Mouse (Mus musculus): ENCODE data around the gene Hist1h2bl. TPM values are rescaled to one million over a fixed set of nuclear protein-coding genes. Genes with fewer than 3 reads are reported as not detected.
"Not testable (repeated sequence)": the region's sequence is repeated elsewhere in the genome, so short reads cannot be mapped to it uniquely, and the experiment has no call there.

The Hist1h2bl gene
- total and polyA plus RNA-seq, 2 experiments from 2014 or later: 615 TPM; not detected in 1

- Histone ChIP-seq H3K4me3 (ENCODE audit: low read length) (no peak overlapping the region), H3K9ac (replicated peaks; ENCODE audit: low read length) (no peak overlapping the region), H3K4me2 (ENCODE audit: low read depth, low read length) (no peak overlapping the region), H3K4me1 (ENCODE audit: insufficient read depth, low read length) (peaks cover 9% of the 10 kb centered on the region; the same call in 1 of the 2 replicates), H3K27me3 (ENCODE audit: insufficient read depth, low read length) (no peaks in the 10 kb centered on the region), H3K36me3 (ENCODE audit: insufficient read depth, low read length) (no peaks in the 10 kb centered on the region), H3K9me3 (ENCODE audit: low read length) (no peaks in the 10 kb centered on the region), H3K27ac (no peak overlapping the region)
- WGBS: 82% methylated on average over 3 of the region's 3 CpGs
- ATAC-seq: no peak
- no peak for TF ChIP-seq CTCF (IDR thresholded peaks at IDR 0.05; ENCODE audit: low read depth)
- DNase-seq (ENCODE audit: low spot score): no peak
Observed at GRCm38 (mm10) chr13:21751827-21752226, 35.9 kb upstream of the Hist1h2bl start.

GRCm38 (mm10) chr13:21751417-21751816, 35.5 kb upstream of the Hist1h2bl start:
- H3K9ac ChIP-seq (replicated peaks; ENCODE audit: low read length): no peak overlapping the region
- no peak overlapping the region for H3K27ac ChIP-seq
- H3K27me3 ChIP-seq (ENCODE audit: insufficient read depth, low read length): no peaks in the 10 kb centered on the region
- peaks cover 9% of the 10 kb centered on the region; the same call in 1 of the 2 replicates for H3K4me1 ChIP-seq (ENCODE audit: insufficient read depth, low read length)
- ATAC-seq (no peak), DNase-seq (ENCODE audit: low spot score) (no peak)
- no peaks in the 10 kb centered on the region for H3K9me3 ChIP-seq (ENCODE audit: low read length)
- H3K4me3 ChIP-seq (ENCODE audit: low read length): no peak overlapping the region
- H3K36me3 ChIP-seq (ENCODE audit: insufficient read depth, low read length): no peaks in the 10 kb centered on the region
- no peak overlapping the region for H3K4me2 ChIP-seq (ENCODE audit: low read depth, low read length)
- no peak for TF ChIP-seq CTCF (IDR thresholded peaks at IDR 0.05; ENCODE audit: low read depth)

- H3K27ac ChIP-seq: peak within 1 kb of the TSS; percentile 71; the same call in 1 of the 2 replicates
- not testable (repeated sequence) for H3K9me3 ChIP-seq (ENCODE audit: low read length); H3K36me3 ChIP-seq (ENCODE audit: insufficient read depth, low read length); H3K4me1 ChIP-seq (ENCODE audit: insufficient read depth, low read length); H3K27me3 ChIP-seq (ENCODE audit: insufficient read depth, low read length)
- peak within 1 kb of the TSS; percentile 64 for H3K4me2 ChIP-seq (ENCODE audit: low read depth, low read length)
- ATAC-seq (peak; percentile 87), DNase-seq (ENCODE audit: low spot score) (peak; percentile 95)
- WGBS: 0% methylated on average over 43 of the region's 56 CpGs
- H3K4me3 ChIP-seq (ENCODE audit: low read length): peak within 1 kb of the TSS; percentile 46
- peak within 1 kb of the TSS; percentile 56 for H3K9ac ChIP-seq (replicated peaks; ENCODE audit: low read length)
Observed at GRCm38 (mm10) chr13:21750159-21751017, 34.4 kb upstream of the Hist1h2bl start, which contains the start of gene Hist1h4k. Gene Hist1h4k, minus strand, starts transcription at chr13:21750505.

- Histone ChIP-seq H3K9ac (replicated peaks; ENCODE audit: low read length) (peak overlapping the region; percentile 56), H3K4me1 (ENCODE audit: insufficient read depth, low read length) (peaks cover 7% of the 10 kb centered on the region; the same call in 1 of the 2 replicates), H3K27me3 (ENCODE audit: insufficient read depth, low read length) (no peaks in the 10 kb centered on the region), H3K36me3 (ENCODE audit: insufficient read depth, low read length) (no peaks in the 10 kb centered on the region), H3K9me3 (ENCODE audit: low read length) (no peaks in the 10 kb centered on the region), H3K27ac (peak overlapping the region; percentile 71; the same call in 1 of the 2 replicates), H3K4me2 (ENCODE audit: low read depth, low read length) (peak overlapping the region; percentile 64), H3K4me3 (ENCODE audit: low read length) (peak overlapping the region; percentile 46)
- 5% methylated on average over 5 of the region's 5 CpGs for WGBS
- no peak for ATAC-seq
- DNase-seq (ENCODE audit: low spot score): peak; percentile 29
- TF ChIP-seq CTCF (IDR thresholded peaks at IDR 0.05; ENCODE audit: low read depth): no peak
Observed at GRCm38 (mm10) chr13:21749387-21750158, 33.6 kb upstream of the Hist1h2bl start.

GRCm38 (mm10) chr13:21745006-21745405, 29.1 kb upstream of the Hist1h2bl start:
- Histone ChIP-seq H3K27ac (no peak overlapping the region), H3K36me3 (ENCODE audit: insufficient read depth, low read length) (no peaks in the 10 kb centered on the region), H3K4me3 (ENCODE audit: low read length) (no peak overlapping the region), H3K27me3 (ENCODE audit: insufficient read depth, low read length) (no peaks in the 10 kb centered on the region), H3K9me3 (ENCODE audit: low read length) (no peaks in the 10 kb centered on the region), H3K9ac (replicated peaks; ENCODE audit: low read length) (no peak overlapping the region), H3K4me1 (ENCODE audit: insufficient read depth, low read length) (no peaks in the 10 kb centered on the region), H3K4me2 (ENCODE audit: low read depth, low read length) (no peak overlapping the region)
- no peak for TF ChIP-seq CTCF (IDR thresholded peaks at IDR 0.05; ENCODE audit: low read depth)
- 94% methylated on average over 1 of the region's 1 CpGs for WGBS
- DNase-seq (ENCODE audit: low spot score): no peak
- ATAC-seq: no peak

GRCm38 (mm10) chr13:21734906-21735767, 19.2 kb upstream of the Hist1h2bl start, which contains the start of gene Hist1h4j:
Gene Hist1h4j, plus strand, starts transcription at chr13:21735064.
- H3K36me3 ChIP-seq (ENCODE audit: insufficient read depth, low read length); H3K27me3 ChIP-seq (ENCODE audit: insufficient read depth, low read length); H3K4me1 ChIP-seq (ENCODE audit: insufficient read depth, low read length); H3K9me3 ChIP-seq (ENCODE audit: low read length): not testable (repeated sequence)
- Histone ChIP-seq H3K9ac (replicated peaks; ENCODE audit: low read length) (peak within 1 kb of the TSS; percentile 58), H3K4me2 (ENCODE audit: low read depth, low read length) (peak within 1 kb of the TSS; percentile 74), H3K27ac (peak within 1 kb of the TSS; percentile 83), H3K4me3 (ENCODE audit: low read length) (peak within 1 kb of the TSS; percentile 47)
- under 1% methylated on average over 43 of the region's 56 CpGs for WGBS
- ATAC-seq: peak; percentile 90
- peak; percentile 92 for DNase-seq (ENCODE audit: low spot score)
